19 mouse cellular contexts compared by ENCODE assay signal in genomic region chr3:153394224-153394623, GRCm38 (mm10).
A peak's percentile ranks its signal among the peaks of the same experiment; 100 is the strongest.
DNase-seq lines count a peak whose midpoint lies in the region; ATAC-seq and TF ChIP-seq lines count a peak whose summit lies in the region.
"Had no signal": no experiment of that assay in that cellular context is flagged by ENCODE, and none has a peak within 500 bp of the region (broad histone marks: within the 10 kb centered on the region; RNA-seq: fewer than 3 reads in every experiment).

No protein-coding gene starts in this region.

- H3K4me1 ChIP-seq in lung, embryonic 15.5 days: 0 out of 2 replicates have a peak, but pooled peaks cover 6% of the 10 kb centered on the region
- H3K4me1 ChIP-seq in lung, postnatal 0 days (ENCODE audit: insufficient read depth, low read depth, low read length): no peaks in the 10 kb centered on the region
- 0 out of 2 replicates have a peak, but pooled peaks cover 1% of the 10 kb centered on the region for H3K4me1 ChIP-seq in heart, adult 2 months (ENCODE audit: control insufficient read depth, insufficient read depth, low read length)
- H3K4me1 ChIP-seq: forebrain, embryonic 10.5 days had no signal

- no peak for TF ChIP-seq CTCF in lung, postnatal 0 days (IDR thresholded peaks at IDR 0.05)
- TF ChIP-seq CTCF in heart, adult 2 months (IDR thresholded peaks at IDR 0.05): no peak

- no peaks in the 10 kb centered on the region for H3K79me2 ChIP-seq in heart, adult 2 months (replicated peaks; ENCODE audit: control insufficient read depth, insufficient read depth, low read length)

- no peaks in the 10 kb centered on the region for H3K36me3 ChIP-seq in lung, embryonic 15.5 days
- no peaks in the 10 kb centered on the region for H3K36me3 ChIP-seq in lung, postnatal 0 days (ENCODE audit: insufficient read depth, low read length)
- no peaks in the 10 kb centered on the region for H3K36me3 ChIP-seq in heart, adult 2 months (ENCODE audit: control insufficient read depth, insufficient read depth, low read length)
- H3K36me3 ChIP-seq: embryonic facial prominence, embryonic 15.5 days; forebrain, embryonic 10.5 days; forebrain, embryonic 12.5 days had no signal

- no peak overlapping the region for H3K9ac ChIP-seq in lung, embryonic 15.5 days
- H3K9ac ChIP-seq in lung, postnatal 0 days (replicated peaks; ENCODE audit: low read depth): no peak overlapping the region
- no peak overlapping the region for H3K9ac ChIP-seq in heart, adult 2 months (ENCODE audit: low read depth, low read length)
- H3K9ac ChIP-seq: embryonic facial prominence, embryonic 13.5 days; embryonic facial prominence, embryonic 15.5 days; forebrain, embryonic 12.5 days had no signal

- H3K27me3 ChIP-seq in lung, embryonic 15.5 days: no peaks in the 10 kb centered on the region
- no peaks in the 10 kb centered on the region for H3K27me3 ChIP-seq in lung, postnatal 0 days (replicated peaks; ENCODE audit: insufficient read depth, low read length)
- H3K27me3 ChIP-seq in heart, adult 2 months (ENCODE audit: control insufficient read depth, insufficient read depth, low read length): no peaks in the 10 kb centered on the region
- H3K27me3 ChIP-seq: embryonic facial prominence, embryonic 13.5 days; embryonic facial prominence, embryonic 15.5 days; forebrain, embryonic 12.5 days had no signal

- peak; percentile 46; the same call in 1 of the 2 replicates for ATAC-seq in lung, embryonic 15.5 days (ENCODE audit: borderline replicate concordance, extremely low read depth, low FRiP score, low TSS enrichment)
- peak; percentile 86 for ATAC-seq in lung, postnatal 0 days
- ATAC-seq: forebrain, embryonic 14.5 days; forebrain, embryonic 16.5 days had no signal

- TF ChIP-seq EP300 in lung, postnatal 0 days (IDR thresholded peaks at IDR 0.05): peak; percentile 97
- no peak for TF ChIP-seq EP300 in heart, adult 2 months (IDR thresholded peaks at IDR 0.05; ENCODE audit: insufficient read depth, low read depth, low read length)

- DNase-seq in lung, postnatal 14 days: no peak
- DNase-seq in lung, postnatal 0 days (ENCODE audit: low spot score): peak; percentile 43
- no peak for DNase-seq in lung, postnatal 10 days
- DNase-seq in heart, adult 2 months: no peak
- DNase-seq: adrenal gland, adult 2 months; adrenal gland, postnatal 10 days; adrenal gland, postnatal 25 days; cerebellum, adult 11 months; cerebellum, adult 8-10 months; cerebellum, adult 9-11 months; embryo, embryonic 11 days had no signal

- TF ChIP-seq POLR2A in heart, adult 2 months (IDR thresholded peaks at IDR 0.05; ENCODE audit: insufficient read depth, low read depth, low read length): no peak

- H3K9me3 ChIP-seq in lung, embryonic 15.5 days: no peaks in the 10 kb centered on the region
- no peaks in the 10 kb centered on the region for H3K9me3 ChIP-seq in lung, postnatal 0 days (ENCODE audit: low read length)
- H3K9me3 ChIP-seq: embryonic facial prominence, embryonic 15.5 days; forebrain, embryonic 12.5 days had no signal

- no peak overlapping the region for H3K4me3 ChIP-seq in lung, embryonic 15.5 days
- no peak overlapping the region for H3K4me3 ChIP-seq in lung, postnatal 0 days (ENCODE audit: low read depth, low read length)
- H3K4me3 ChIP-seq in heart, adult 2 months: no peak overlapping the region
- H3K4me3 ChIP-seq: embryonic facial prominence, embryonic 13.5 days; embryonic facial prominence, embryonic 15.5 days; erythroblast, embryonic 14.5 days; forebrain, embryonic 10.5 days; forebrain, embryonic 12.5 days had no signal

- H3K27ac ChIP-seq in lung, embryonic 15.5 days: no peak overlapping the region
- H3K27ac ChIP-seq in lung, postnatal 0 days (ENCODE audit: low read length): no peak overlapping the region
- no peak overlapping the region for H3K27ac ChIP-seq in heart, adult 2 months
- H3K27ac ChIP-seq: embryonic facial prominence, embryonic 13.5 days; embryonic facial prominence, embryonic 15.5 days; forebrain, embryonic 10.5 days; forebrain, embryonic 12.5 days had no signal

- H3K4me2 ChIP-seq in lung, embryonic 15.5 days: no peak overlapping the region
- no peak overlapping the region for H3K4me2 ChIP-seq in lung, postnatal 0 days (replicated peaks; ENCODE audit: low read depth, low read length)
- H3K4me2 ChIP-seq: embryonic facial prominence, embryonic 13.5 days; embryonic facial prominence, embryonic 15.5 days; forebrain, embryonic 12.5 days had no signal

- intact Hi-C loops in heart, adult 2 months (cut with DNase I): no loop called here

- WGBS in lung, embryonic 15.5 days: 65% methylated on average over 9 of the region's 9 CpGs
- 67% methylated on average over 9 of the region's 9 CpGs for WGBS in lung, postnatal 0 days
- 54% methylated on average over 9 of the region's 9 CpGs for WGBS in heart, adult 2 months
